19 mouse cellular contexts compared by ENCODE assay signal in the genomic region with DNA sequence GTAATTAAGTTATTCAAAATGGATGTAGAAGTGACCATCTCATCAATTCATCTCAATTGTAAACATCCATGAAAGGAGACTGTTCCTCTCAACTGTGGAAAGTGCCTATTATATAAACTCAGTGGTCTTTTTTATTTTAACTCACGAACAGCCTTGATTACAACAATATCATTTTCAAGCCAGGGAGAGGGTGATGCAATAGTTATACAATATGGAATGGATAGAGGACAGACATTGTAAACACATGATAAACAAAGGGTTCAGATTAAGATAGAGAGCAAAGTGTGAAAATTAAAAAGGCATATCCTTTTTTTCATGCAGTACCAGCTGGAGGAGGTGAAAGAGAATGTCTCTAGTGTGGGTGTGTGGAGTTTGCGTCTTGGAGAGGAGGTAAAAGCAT. TPM values are rescaled to one million over a fixed set of nuclear protein-coding genes. Genes with fewer than 3 reads are reported as not detected.
A peak's percentile ranks its signal among the peaks of the same experiment; 100 is the strongest.
DNase-seq lines count a peak whose midpoint lies in the region; ATAC-seq lines count a peak whose summit lies in the region.
"Had no signal": no experiment of that assay in that cellular context is flagged by ENCODE, and none has a peak within 500 bp of the region (broad histone marks: within the 10 kb centered on the region; RNA-seq: fewer than 3 reads in every experiment).

No protein-coding gene starts in this region.

- no peaks in the 10 kb centered on the region for H3K36me3 ChIP-seq in lung, embryonic 15.5 days
- H3K36me3 ChIP-seq in embryonic facial prominence, embryonic 14.5 days (ENCODE audit: control insufficient read depth, insufficient read depth, low read length) = no peaks in the 10 kb centered on the region
- H3K36me3 ChIP-seq: hindbrain, embryonic 13.5 days had no signal

- no peak overlapping the region for H3K4me3 ChIP-seq in lung, embryonic 15.5 days
- no peak overlapping the region for H3K4me3 ChIP-seq in embryonic facial prominence, embryonic 14.5 days (ENCODE audit: low read depth, low read length)
- H3K4me3 ChIP-seq: forebrain, embryonic 13.5 days; heart, embryonic 10.5 days; heart, embryonic 15.5 days; hindbrain, embryonic 13.5 days had no signal

- no peak overlapping the region for H3K4me2 ChIP-seq in lung, embryonic 15.5 days
- H3K4me2 ChIP-seq in embryonic facial prominence, embryonic 14.5 days (ENCODE audit: low read depth, low read length) = no peak overlapping the region
- H3K4me2 ChIP-seq: forebrain, embryonic 13.5 days; heart, embryonic 15.5 days; hindbrain, embryonic 13.5 days had no signal

- H3K27me3 ChIP-seq in lung, embryonic 15.5 days = no peaks in the 10 kb centered on the region
- no peaks in the 10 kb centered on the region for H3K27me3 ChIP-seq in embryonic facial prominence, embryonic 14.5 days (replicated peaks; ENCODE audit: control insufficient read depth, insufficient read depth, low read length)
- H3K27me3 ChIP-seq: CH12.LX; forebrain, embryonic 13.5 days; heart, embryonic 15.5 days; hindbrain, embryonic 13.5 days had no signal

- no peaks in the 10 kb centered on the region for H3K9me3 ChIP-seq in lung, embryonic 15.5 days
- no peaks in the 10 kb centered on the region for H3K9me3 ChIP-seq in embryonic facial prominence, embryonic 14.5 days (ENCODE audit: control insufficient read depth, low read length)
- H3K9me3 ChIP-seq: forebrain, embryonic 13.5 days; heart, embryonic 10.5 days; heart, embryonic 15.5 days; hindbrain, embryonic 13.5 days had no signal

- no peak overlapping the region for H3K9ac ChIP-seq in lung, embryonic 15.5 days
- H3K9ac ChIP-seq in embryonic facial prominence, embryonic 14.5 days (ENCODE audit: low read depth, low read length) = no peak overlapping the region
- H3K9ac ChIP-seq: forebrain, embryonic 13.5 days; heart, embryonic 15.5 days; hindbrain, embryonic 13.5 days had no signal

- 0 out of 2 replicates have a peak, but pooled peaks cover 5% of the 10 kb centered on the region for H3K4me1 ChIP-seq in lung, embryonic 15.5 days
- peaks cover 18% of the 10 kb centered on the region; the same call in 1 of the 2 replicates for H3K4me1 ChIP-seq in embryonic facial prominence, embryonic 14.5 days (ENCODE audit: control insufficient read depth, insufficient read depth, low read length)

- peak; percentile 74 for ATAC-seq in frontal cortex, adult (ENCODE audit: low TSS enrichment)
- ATAC-seq in lung, embryonic 15.5 days (ENCODE audit: borderline replicate concordance, extremely low read depth, low FRiP score, low TSS enrichment) = peak; percentile 59; the same call in 1 of the 2 replicates
- ATAC-seq in embryonic facial prominence, embryonic 14.5 days (ENCODE audit: low read depth) = 0 out of 2 replicates have a peak, but pooled peaks have one; percentile 3
- ATAC-seq: forebrain, embryonic 13.5 days; hindbrain, postnatal 0 days had no signal

- H3K27ac ChIP-seq in lung, embryonic 15.5 days = no peak overlapping the region
- peak overlapping the region; percentile 13 for H3K27ac ChIP-seq in embryonic facial prominence, embryonic 14.5 days (replicated peaks; ENCODE audit: low read depth, low read length)
- H3K27ac ChIP-seq: forebrain, embryonic 13.5 days; heart, embryonic 10.5 days; hindbrain, embryonic 13.5 days; hindbrain, postnatal 0 days had no signal

- DNase-seq in frontal cortex, postnatal 36 days (ENCODE audit: low spot score in 2 of 2) = no peak
- no peak for DNase-seq in lung, postnatal 14 days
- DNase-seq in brain, adult 2 months (ENCODE audit: low read depth, low spot score) = peak; percentile 16
- DNase-seq in embryonic facial prominence, embryonic 14.5 days (ENCODE audit: low spot score) = no peak
- DNase-seq: adrenal gland, adult 2 months; adrenal gland, postnatal 25 days; cerebellum, adult 2 months; cerebellum, postnatal 10 days; gastrocnemius, postnatal 25 days; heart, adult 11 months; heart, postnatal 14 days had no signal

- 43% methylated on average over 2 of the region's 2 CpGs for WGBS in lung, embryonic 15.5 days
- WGBS in embryonic facial prominence, embryonic 14.5 days = 58% methylated on average over 2 of the region's 2 CpGs

RNA-seq across cellular contexts. Expression of a gene that starts 57.5 kb away (rescaled TPM):
- polyA plus RNA-seq in lung, embryonic 15.5 days (2015; fragmentation: Nextera tagmentation; extraction: Ambion mirVana) = 93.5 and 96.5 TPM in 2 replicates
- polyA plus RNA-seq in embryonic facial prominence, embryonic 14.5 days (2014; fragmentation: Nextera tagmentation; extraction: Ambion mirVana) = 95.5 and 96.3 TPM in 2 replicates

Comparison
In these comparisons a context has a peak if more than half of its experiments do, and no peak if none do; other contexts are left out.
1. ATAC-seq: peak in every context shown above with its lines; median percentile 74 in frontal cortex, adult; 59 in lung, embryonic 15.5 days; 3 in embryonic facial prominence, embryonic 14.5 days.